ENCODE assay signal across 13 mouse cellular contexts in the genomic region with DNA sequence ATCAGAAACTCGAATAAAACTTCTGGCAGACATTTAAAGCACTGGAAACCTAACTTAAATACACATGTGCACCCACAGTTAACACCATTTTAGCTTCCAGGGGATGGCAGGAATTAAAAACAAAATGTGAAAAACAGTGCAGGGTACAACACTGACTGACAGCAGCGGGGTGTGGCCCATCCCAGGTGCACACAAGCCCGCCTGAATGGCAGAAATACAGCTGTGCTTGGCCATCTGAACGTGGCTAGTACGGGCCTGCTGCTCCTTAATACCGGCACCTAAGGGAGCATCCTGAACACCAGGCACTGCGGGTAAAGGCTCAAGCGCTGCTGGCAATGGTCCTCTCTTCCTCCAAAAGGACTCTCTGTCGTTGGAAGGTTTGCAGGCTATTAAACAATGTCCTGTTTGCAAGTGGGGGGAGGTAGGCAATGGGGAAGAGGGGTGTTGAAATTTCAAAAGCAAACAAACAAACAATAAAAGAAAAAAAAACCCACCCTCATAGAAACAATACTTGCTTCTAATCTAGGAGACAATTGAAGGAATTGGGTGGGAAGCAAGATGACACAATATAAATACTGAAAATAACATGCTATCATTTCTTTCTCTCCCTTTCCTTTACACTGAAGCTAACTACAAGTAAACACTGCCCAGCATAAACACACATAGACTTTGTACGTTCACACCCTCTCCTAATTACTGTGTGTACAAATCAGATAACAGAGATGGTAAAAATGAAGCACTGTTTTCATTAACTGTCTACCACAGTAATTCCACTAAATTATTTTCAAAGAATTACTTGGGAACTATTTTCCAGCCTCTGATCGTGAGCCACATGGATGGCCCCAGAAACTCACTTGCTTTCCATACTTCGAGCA.
DNase-seq lines count a peak whose midpoint lies in the region; ATAC-seq and TF ChIP-seq lines count a peak whose summit lies in the region.
"Had no signal": no experiment of that assay in that cellular context is flagged by ENCODE, and none has a peak within 500 bp of the region (broad histone marks: within the 10 kb centered on the region; RNA-seq: fewer than 3 reads in every experiment).

No protein-coding gene starts in this region.

- H3K9me3 ChIP-seq in kidney, embryonic 16.5 days (ENCODE audit: low read length) = no peaks in the 10 kb centered on the region
- no peaks in the 10 kb centered on the region for H3K9me3 ChIP-seq in G1E (replicated peaks)
- H3K9me3 ChIP-seq in lung, postnatal 0 days (ENCODE audit: low read length) = no peaks in the 10 kb centered on the region
- H3K9me3 ChIP-seq: liver, embryonic 15.5 days had no signal

- H3K4me1 ChIP-seq in kidney, embryonic 16.5 days (ENCODE audit: insufficient read depth, low read length) = peaks cover 19% of the 10 kb centered on the region
- H3K4me1 ChIP-seq in G1E (ENCODE audit: insufficient read depth, low read depth, low read length) = peaks cover 15% of the 10 kb centered on the region
- no peaks in the 10 kb centered on the region; the same call in 1 of the 2 replicates for H3K4me1 ChIP-seq in lung, postnatal 0 days (ENCODE audit: insufficient read depth, low read depth, low read length)

- no peaks in the 10 kb centered on the region for H3K36me3 ChIP-seq in kidney, embryonic 16.5 days (ENCODE audit: insufficient read depth, low read length)
- peaks cover 30% of the 10 kb centered on the region for H3K36me3 ChIP-seq in G1E (replicated peaks)
- H3K36me3 ChIP-seq in lung, postnatal 0 days (ENCODE audit: insufficient read depth, low read length) = peaks cover 7% of the 10 kb centered on the region; the same call in 1 of the 2 replicates

- no peak for TF ChIP-seq CTCF in G1E (IDR thresholded peaks at IDR 0.05; ENCODE audit: low read depth, low read length)
- TF ChIP-seq CTCF in lung, postnatal 0 days (IDR thresholded peaks at IDR 0.05) = no peak

- no peak overlapping the region for H3K9ac ChIP-seq in kidney, embryonic 16.5 days (replicated peaks; ENCODE audit: low read length)
- no peak overlapping the region for H3K9ac ChIP-seq in lung, postnatal 0 days (replicated peaks; ENCODE audit: low read depth)
- H3K9ac ChIP-seq: liver, embryonic 15.5 days had no signal

- no peak for ATAC-seq in kidney, embryonic 16.5 days (ENCODE audit: low FRiP score, low TSS enrichment)
- peak; percentile 29; the same call in 1 of the 2 replicates for ATAC-seq in G1E (ENCODE audit: extremely low read depth, insufficient number of reproducible peaks, low FRiP score, poor library complexity, severe bottlenecking)
- ATAC-seq in lung, postnatal 0 days = peak; percentile 52

- DNase-seq in heart, adult 11 months = peak; percentile 95
- DNase-seq in heart, adult 18-20 months = no peak
- peak; percentile 25 for DNase-seq in kidney, postnatal 36 days
- no peak for DNase-seq in G1E (ENCODE audit: low spot score)
- peak; percentile 37 for DNase-seq in lung, postnatal 0 days (ENCODE audit: low spot score)
- DNase-seq in layer of hippocampus, postnatal 25 days (ENCODE audit: extremely low spot score in 1 of 2, low spot score in 1 of 2) = no peak
- no peak for DNase-seq in Muller cell, postnatal 12 days (ENCODE audit: inconsistent ontology term)
- DNase-seq: adrenal gland, postnatal 36 days; cerebellum, adult 18-20 months; layer of hippocampus, adult 9-11 months; retina, postnatal 1 day had no signal

- no peak overlapping the region for H3K4me3 ChIP-seq in kidney, embryonic 16.5 days (ENCODE audit: low read length)
- H3K4me3 ChIP-seq in G1E (ENCODE audit: low read depth, low read length) = no peak overlapping the region
- no peak overlapping the region for H3K4me3 ChIP-seq in lung, postnatal 0 days (ENCODE audit: low read depth, low read length)
- H3K4me3 ChIP-seq: liver, embryonic 15.5 days had no signal

- H3K4me2 ChIP-seq in kidney, embryonic 16.5 days (replicated peaks; ENCODE audit: low read depth, low read length) = no peak overlapping the region
- H3K4me2 ChIP-seq in lung, postnatal 0 days (replicated peaks; ENCODE audit: low read depth, low read length) = no peak overlapping the region
- H3K4me2 ChIP-seq: liver, embryonic 15.5 days had no signal

- peak; percentile 87 for TF ChIP-seq EP300 in lung, postnatal 0 days (IDR thresholded peaks at IDR 0.05)

- WGBS in kidney, embryonic 16.5 days = 55% methylated on average over 12 of the region's 12 CpGs
- 47% methylated on average over 12 of the region's 12 CpGs for WGBS in lung, postnatal 0 days

- peaks cover 7% of the 10 kb centered on the region; the same call in 1 of the 2 replicates for H3K27me3 ChIP-seq in kidney, embryonic 16.5 days (ENCODE audit: insufficient read depth, low read length)
- H3K27me3 ChIP-seq in G1E (ENCODE audit: insufficient read depth, low read length) = no peaks in the 10 kb centered on the region
- no peaks in the 10 kb centered on the region for H3K27me3 ChIP-seq in lung, postnatal 0 days (replicated peaks; ENCODE audit: insufficient read depth, low read length)
- H3K27me3 ChIP-seq: liver, embryonic 15.5 days had no signal

- H3K27ac ChIP-seq in kidney, embryonic 16.5 days (ENCODE audit: low read length) = no peak overlapping the region
- peak overlapping the region; percentile 28 for H3K27ac ChIP-seq in lung, postnatal 0 days (ENCODE audit: low read length)
- H3K27ac ChIP-seq: liver, embryonic 15.5 days had no signal

Comparison
In these comparisons a context has a peak if more than half of its experiments do, and no peak if none do; other contexts are left out.
1. DNase-seq: peak in heart, adult 11 months (single experiment), kidney, postnatal 36 days (2 of 2) and lung, postnatal 0 days (single experiment); none in heart, adult 18-20 months (0 of 2), G1E (single experiment), layer of hippocampus, postnatal 25 days (0 of 2) and Muller cell, postnatal 12 days (single experiment).